Mouse (Mus musculus) MEL (cell line): Measurements from ENCODE around the gene Aire. TPM values are rescaled to one million over a fixed set of nuclear protein-coding genes. Genes with fewer than 3 reads are reported as not detected.

ENCODE experiments used
- DNase-seq: peaks from one replicate; pipeline ENCODE4 v3.0.0; 2011; ENCODE audit warnings: low read depth, low spot score
- H3K27ac ChIP-seq: 2 replicates; pipeline ENCODE4 v1.5.1; 2012; ENCODE audit warnings: low read depth, mild to moderate bottlenecking, control low read depth, low read length, moderate library complexity; ENCODE audit not compliant: control insufficient read depth
- H3K27me3 ChIP-seq, 2 experiments: fragments of 150-350 bp in 1 of 2; sonication (generic) in 1 of 2; 2 replicates each; pipeline ENCODE4 v1.6.1; 2012; ENCODE audit warnings: low read length in 2 of 2, mild to moderate bottlenecking in 2 of 2, improper control_type of control experiment in 1 of 2, moderate library complexity in 1 of 2; ENCODE audit not compliant: insufficient read depth in 2 of 2, control insufficient read depth in 1 of 2
- H3K36me3 ChIP-seq, 2 experiments: 2 replicates each; pipeline ENCODE4 v1.6.1; 2012 to 2014; ENCODE audit warnings: low read length in 2 of 2, improper control_type of control experiment in 1 of 2, inconsistent platforms in 1 of 2, mild to moderate bottlenecking in 1 of 2; ENCODE audit not compliant: insufficient read depth in 2 of 2, control insufficient read depth in 1 of 2
- H3K4me1 ChIP-seq, 2 experiments: fragments of 150-350 bp in 1 of 2; sonication (generic) in 1 of 2; 2 replicates each; pipeline ENCODE4 v1.6.1; 2012; ENCODE audit warnings: low read length in 2 of 2, improper control_type of control experiment in 1 of 2, mild to moderate bottlenecking in 1 of 2; ENCODE audit not compliant: insufficient read depth in 2 of 2, control insufficient read depth in 1 of 2
- H3K4me3 ChIP-seq, 2 experiments: fragments of 150-350 bp in 1 of 2; sonication (generic) in 1 of 2; 2 replicates each; pipeline ENCODE4 v1.5.1; 2012; ENCODE audit warnings: low read depth in 2 of 2, low read length in 2 of 2, mild to moderate bottlenecking in 2 of 2, moderate library complexity in 2 of 2, control low read depth in 1 of 2, improper control_type of control experiment in 1 of 2; ENCODE audit not compliant: control insufficient read depth in 1 of 2, insufficient read depth in 1 of 2
- H3K79me2 ChIP-seq: 2 replicates; pipeline ENCODE4 v1.6.1; 2012; ENCODE audit warnings: mild to moderate bottlenecking, low read length, moderate library complexity; ENCODE audit not compliant: control insufficient read depth, poor library complexity, insufficient read depth
- H3K9ac ChIP-seq: 2 replicates; pipeline ENCODE4 v1.6.1; 2012; ENCODE audit warnings: low read depth, mild to moderate bottlenecking, control low read depth, low read length, moderate library complexity; ENCODE audit not compliant: control insufficient read depth, poor library complexity, severe bottlenecking
- H3K9me3 ChIP-seq: fragments of 150-350 bp; sonication (generic); replicated peaks from 2 replicates; pipeline ENCODE4 v1.6.1; 2012; ENCODE audit warnings: mild to moderate bottlenecking, low read length, improper control_type of control experiment, moderate library complexity; ENCODE audit not compliant: insufficient read depth
- BHLHE40 ChIP-seq: IDR thresholded peaks from 2 replicates; pipeline ENCODE4 v1.6.1; 2012; ENCODE audit warnings: low read depth, mild to moderate bottlenecking, inconsistent platforms, low read length, improper control_type of control experiment, borderline replicate concordance
- CHD1 ChIP-seq: IDR thresholded peaks from 2 replicates; pipeline ENCODE4 v1.6.1; 2012; ENCODE audit warnings: low read depth, mild to moderate bottlenecking, inconsistent platforms, low read length, improper control_type of control experiment
- ELF1 ChIP-seq: IDR thresholded peaks from 2 replicates; pipeline ENCODE4 v1.6.1; 2014; ENCODE audit warnings: low read depth, mild to moderate bottlenecking, inconsistent platforms, low read length, improper control_type of control experiment, moderate library complexity
- EP300 ChIP-seq, 2 experiments: IDR thresholded peaks; 2 replicates each; pipeline ENCODE4 v1.6.1; 2011; ENCODE audit warnings: improper control_type of control experiment in 2 of 2, low read length in 2 of 2, low read depth in 1 of 2, mild to moderate bottlenecking in 1 of 2
- GABPA ChIP-seq: IDR thresholded peaks from 2 replicates; pipeline ENCODE4 v1.6.1; 2012; ENCODE audit warnings: low read depth, mild to moderate bottlenecking, inconsistent platforms, low read length, improper control_type of control experiment, moderate library complexity
- GATA1 ChIP-seq: IDR thresholded peaks from 2 replicates; pipeline ENCODE4 v1.6.1; 2011; ENCODE audit warnings: low read depth, low read length, improper control_type of control experiment
- MYC ChIP-seq: IDR thresholded peaks from 2 replicates; pipeline ENCODE4 v1.6.1; 2011; ENCODE audit warnings: low read depth, mild to moderate bottlenecking, low read length, improper control_type of control experiment, moderate library complexity
- NRF1 ChIP-seq: IDR thresholded peaks from 2 replicates; pipeline ENCODE4 v1.6.1; 2014; ENCODE audit warnings: low read depth, mild to moderate bottlenecking, inconsistent platforms, low read length, improper control_type of control experiment, moderate library complexity; ENCODE audit not compliant: poor library complexity, insufficient read depth, severe bottlenecking
- POLR2A ChIP-seq, 2 experiments: IDR thresholded peaks; 2 replicates each; pipeline ENCODE4 v1.6.1; 2011 to 2012; ENCODE audit warnings: low read length in 2 of 2, mild to moderate bottlenecking in 2 of 2, control low read depth in 1 of 2, improper control_type of control experiment in 1 of 2, low read depth in 1 of 2, moderate library complexity in 1 of 2; ENCODE audit not compliant: control insufficient read depth in 1 of 2, insufficient read depth in 1 of 2, poor library complexity in 1 of 2
- POLR2AphosphoS2 ChIP-seq: IDR thresholded peaks from 2 replicates; pipeline ENCODE4 v1.6.1; 2011; ENCODE audit warnings: low read length, improper control_type of control experiment
- polyA plus RNA-seq, 2 experiments: library from polyadenylated mRNA; stranded (reverse) in 1 of 2; unstranded in 1 of 2; fragments of >175 nt in 1 of 2; fragments of >200 nt in 1 of 2; gene quantifications; 2 replicates each; pipeline versions ENCODE4 v1.2.1 to v1.2.4; 2012; ENCODE audit warnings: low replicate concordance in 2 of 2, low read depth in 1 of 2; ENCODE audit not compliant: insufficient read length in 2 of 2, insufficient read depth in 1 of 2, missing spikeins in 1 of 2
- total RNA-seq: library from RNA; depleted of rRNA; stranded (reverse); fragments of 300-350 nt; gene quantifications from 2 replicates; pipeline ENCODE4 v1.2.3, GENCODE M21; 2012

Gene Aire
- total and polyA plus RNA-seq, 3 experiments: 0.17 TPM; not detected in 2

- Histone ChIP-seq H3K4me3 (no peak overlapping the region), H3K27me3 (no peaks in the 10 kb centered on the region), H3K27ac (no peak overlapping the region), H3K9ac (no peak overlapping the region), H3K79me2 (no peaks in the 10 kb centered on the region), H3K9me3 (no peaks in the 10 kb centered on the region), H3K36me3 (peaks cover 0 to 3% of the 10 kb centered on the region in 2 experiments; a peak in 2 of 4 replicates), H3K4me1 (no peaks in the 10 kb centered on the region)
- no peak for DNase-seq
- TF ChIP-seq CHD1: no peak
Observed at GRCm38 (mm10) chr10:78000200-78000599, 43.2 kb downstream of the Aire start.

- Histone ChIP-seq H3K9ac (no peak overlapping the region), H3K36me3 (peaks cover 0 to 2% of the 10 kb centered on the region in 2 experiments; a peak in 2 of 4 replicates), H3K9me3 (no peaks in the 10 kb centered on the region), H3K27me3 (no peaks in the 10 kb centered on the region), H3K4me3 (no peak overlapping the region), H3K27ac (no peak overlapping the region), H3K79me2 (no peaks in the 10 kb centered on the region)
- DNase-seq: no peak
- TF ChIP-seq NRF1: no peak
- no peak for TF ChIP-seq GATA1
- TF ChIP-seq MYC: no peak
- no peak for TF ChIP-seq BHLHE40
- no peak for TF ChIP-seq EP300 (IDR thresholded peaks at IDR 0.05; ENCODE audit: low read depth in 1 of 2, low read length in 2 of 2)
- TF ChIP-seq, all 39 proteins: peak for 0
- H3K4me1 ChIP-seq: no peaks in the 10 kb centered on the region
Observed at GRCm38 (mm10) chr10:77995639-77996038, 47.8 kb downstream of the Aire start.

- H3K79me2 ChIP-seq: no peaks in the 10 kb centered on the region
- H3K27ac ChIP-seq: no peak overlapping the region
- no peak overlapping the region for H3K4me3 ChIP-seq
- no peaks in the 10 kb centered on the region for H3K9me3 ChIP-seq
- H3K4me1 ChIP-seq: no peaks in the 10 kb centered on the region
- H3K36me3 ChIP-seq: no peaks in the 10 kb centered on the region; a peak in 1 of 4 replicates
- no peak overlapping the region for H3K9ac ChIP-seq
- peak; percentile 40 for DNase-seq
- TF ChIP-seq ELF1 (no peak), POLR2AphosphoS2 (peak; percentile 28; the same call in 1 of the 2 replicates), POLR2A (IDR thresholded peaks at IDR 0.05; ENCODE audit: control insufficient read depth in 1 of 2, insufficient read depth in 1 of 2, low read depth in 1 of 2, low read length in 2 of 2, poor library complexity in 1 of 2) (peak in 1 of 2 experiments; percentile 18; a peak in 1 of 4 replicates), GABPA (no peak)
- H3K27me3 ChIP-seq: no peaks in the 10 kb centered on the region
Observed at GRCm38 (mm10) chr10:77985775-77986174, 57.6 kb downstream of the Aire start.
